In genomic region chr7:56946398-56946797, GRCm38 (mm10) we compare ENCODE assay signal across 9 mouse cellular contexts.
DNase-seq lines count a peak whose midpoint lies in the region; ATAC-seq and TF ChIP-seq lines count a peak whose summit lies in the region.
"Had no signal": no experiment of that assay in that cellular context is flagged by ENCODE, and none has a peak within 500 bp of the region (broad histone marks: within the 10 kb centered on the region; RNA-seq: fewer than 3 reads in every experiment).

No protein-coding gene starts in this region.

- H3K27me3 ChIP-seq in CH12.LX (replicated peaks), result no peaks in the 10 kb centered on the region
- no peaks in the 10 kb centered on the region for H3K27me3 ChIP-seq in embryonic facial prominence, embryonic 14.5 days (replicated peaks; ENCODE audit: control insufficient read depth, insufficient read depth, low read length)
- H3K27me3 ChIP-seq in thymus, adult 2 months (ENCODE audit: control insufficient read depth, insufficient read depth, low read length), result no peaks in the 10 kb centered on the region
- H3K27me3 ChIP-seq: heart, embryonic 15.5 days had no signal

- H3K36me3 ChIP-seq in CH12.LX (replicated peaks in 1 of 2; ENCODE audit: control insufficient read depth in 1 of 2, insufficient read depth in 1 of 2, low read length in 1 of 2), result no peaks in the 10 kb centered on the region
- no peaks in the 10 kb centered on the region for H3K36me3 ChIP-seq in embryonic facial prominence, embryonic 14.5 days (ENCODE audit: control insufficient read depth, insufficient read depth, low read length)
- H3K36me3 ChIP-seq in thymus, adult 2 months (ENCODE audit: control insufficient read depth, insufficient read depth, low read length), result no peaks in the 10 kb centered on the region
- H3K36me3 ChIP-seq: heart, embryonic 15.5 days had no signal

- H3K4me1 ChIP-seq in CH12.LX (ENCODE audit: control insufficient read depth in 1 of 2, insufficient read depth in 2 of 2), result no peaks in the 10 kb centered on the region
- no peaks in the 10 kb centered on the region for H3K4me1 ChIP-seq in embryonic facial prominence, embryonic 14.5 days (ENCODE audit: control insufficient read depth, insufficient read depth, low read length)
- H3K4me1 ChIP-seq in thymus, adult 2 months (replicated peaks; ENCODE audit: control insufficient read depth, insufficient read depth, low read length), result no peaks in the 10 kb centered on the region
- H3K4me1 ChIP-seq: heart, embryonic 15.5 days had no signal

- TF ChIP-seq EP300 in CH12.LX (IDR thresholded peaks at IDR 0.05; ENCODE audit: low read length), result no peak

- peak in 1 of 2 experiments; percentile 10; a peak in 1 of 4 replicates for TF ChIP-seq CTCF in CH12.LX (conservative IDR thresholded peaks at IDR 0.05 in 1 of 2, IDR thresholded peaks at IDR 0.05 in 1 of 2; ENCODE audit: low read depth in 2 of 2, low read length in 2 of 2)
- TF ChIP-seq CTCF in thymus, adult 2 months (IDR thresholded peaks at IDR 0.05; ENCODE audit: borderline replicate concordance, control insufficient read depth, extremely low read depth, insufficient read depth, low read length, poor library complexity), result no peak

- peak; percentile 8 for DNase-seq in adrenal gland, postnatal 14 days
- DNase-seq in adrenal gland, postnatal 4 days (ENCODE audit: low spot score in 2 of 2), result no peak
- peak; percentile 4 to 47 for DNase-seq in layer of hippocampus, postnatal 14 days (ENCODE audit: low spot score in 2 of 2)
- no peak for DNase-seq in layer of hippocampus, postnatal 36 days
- DNase-seq in CH12.LX (ENCODE audit: extremely low read depth), result no peak
- peak; percentile 45 for DNase-seq in embryonic facial prominence, embryonic 14.5 days (ENCODE audit: low spot score)
- DNase-seq in right cerebral cortex, postnatal 36 days (ENCODE audit: low spot score in 2 of 2), result no peak
- DNase-seq in thymus, adult 2 months, result no peak

- TF ChIP-seq RAD21 in CH12.LX (IDR thresholded peaks at IDR 0.05; ENCODE audit: low read depth, low read length), result peak; percentile 9

- no peak overlapping the region for H3K4me3 ChIP-seq in CH12.LX (replicated peaks in 1 of 3; ENCODE audit: low read depth in 2 of 3, low read length in 2 of 3, poor library complexity in 1 of 3)
- no peak overlapping the region for H3K4me3 ChIP-seq in embryonic facial prominence, embryonic 14.5 days (ENCODE audit: low read depth, low read length)
- no peak overlapping the region for H3K4me3 ChIP-seq in thymus, adult 2 months (ENCODE audit: control insufficient read depth, insufficient read depth, low read length)
- H3K4me3 ChIP-seq: heart, embryonic 15.5 days had no signal

- dilution Hi-C loops in CH12.LX (cut with MboI; ENCODE audit: extremely low pct_ligation_motif_present, extremely low pct_unique_long_range_greater_than_20kb, low sequenced_read_pairs), result no loop called here

- in situ Hi-C loops in CH12.LX (cut with MboI; ENCODE audit: low pct_ligation_motif_present, low pct_unique_long_range_greater_than_20kb, low sequenced_read_pairs), result no loop called here

- peaks cover 10% of the 10 kb centered on the region for H3K9me3 ChIP-seq in CH12.LX (replicated peaks; ENCODE audit: low read length)
- H3K9me3 ChIP-seq in embryonic facial prominence, embryonic 14.5 days (ENCODE audit: control insufficient read depth, low read length), result no peaks in the 10 kb centered on the region
- H3K9me3 ChIP-seq: heart, embryonic 15.5 days had no signal

- no peaks in the 10 kb centered on the region for H3K79me2 ChIP-seq in CH12.LX (replicated peaks; ENCODE audit: control insufficient read depth, extremely low read depth, insufficient read depth, poor library complexity, severe bottlenecking)

- no peak overlapping the region for H3K9ac ChIP-seq in CH12.LX (ENCODE audit: insufficient read depth, low read depth)
- no peak overlapping the region for H3K9ac ChIP-seq in embryonic facial prominence, embryonic 14.5 days (ENCODE audit: low read depth, low read length)
- H3K9ac ChIP-seq: heart, embryonic 15.5 days had no signal

- no peak overlapping the region for H3K4me2 ChIP-seq in CH12.LX (ENCODE audit: insufficient read depth, low read depth, poor library complexity, severe bottlenecking)
- no peak overlapping the region for H3K4me2 ChIP-seq in embryonic facial prominence, embryonic 14.5 days (ENCODE audit: low read depth, low read length)
- H3K4me2 ChIP-seq: heart, embryonic 15.5 days had no signal

- ATAC-seq in embryonic facial prominence, embryonic 14.5 days (ENCODE audit: low read depth), result no peak

- WGBS in embryonic facial prominence, embryonic 14.5 days, result 57% methylated on average over 1 of the region's 2 CpGs
- 76% methylated on average over 2 of the region's 2 CpGs for WGBS in thymus, adult 2 months

- no peak overlapping the region for H3K27ac ChIP-seq in CH12.LX (ENCODE audit: insufficient read depth, low read depth)
- H3K27ac ChIP-seq in embryonic facial prominence, embryonic 14.5 days (replicated peaks; ENCODE audit: low read depth, low read length), result no peak overlapping the region
- H3K27ac ChIP-seq in thymus, adult 2 months (ENCODE audit: control insufficient read depth, insufficient read depth, low read length), result no peak overlapping the region
- H3K27ac ChIP-seq: heart, embryonic 15.5 days had no signal

- TF ChIP-seq POLR2A in CH12.LX (IDR thresholded peaks at IDR 0.05; ENCODE audit: low read depth, low read length), result no peak
- TF ChIP-seq POLR2A in thymus, adult 2 months (IDR thresholded peaks at IDR 0.05; ENCODE audit: control insufficient read depth, extremely low read depth, insufficient read depth, low read length, poor library complexity), result no peak

TF ChIP-seq in CH12.LX, 34 proteins besides CTCF, POLR2A, EP300 and RAD21:
- TF ChIP-seq RCOR1 (conservative IDR thresholded peaks at IDR 0.05; ENCODE audit: low read depth, low read length) (no peak), CHD2 (IDR thresholded peaks at IDR 0.05; ENCODE audit: low read length) (no peak), BHLHE40 (IDR thresholded peaks at IDR 0.05; ENCODE audit: low read depth, low read length) (no peak), HCFC1 (IDR thresholded peaks at IDR 0.05; ENCODE audit: low read depth, low read length) (no peak), CHD1 (IDR thresholded peaks at IDR 0.05; ENCODE audit: low read depth, low read length) (no peak), PAX5 (IDR thresholded peaks at IDR 0.05; ENCODE audit: low read length) (no peak), MAFK (IDR thresholded peaks at IDR 0.05; ENCODE audit: insufficient replicate concordance, low read length) (no peak), ELF1 (IDR thresholded peaks at IDR 0.05; ENCODE audit: low read depth, low read length) (no peak), IRF4 (IDR thresholded peaks at IDR 0.05; ENCODE audit: low read depth, low read length) (no peak)

Comparison
In these comparisons a context has a peak if more than half of its experiments do, and no peak if none do; other contexts are left out.
1. DNase-seq: peak in adrenal gland, postnatal 14 days (single experiment), layer of hippocampus, postnatal 14 days (2 of 2) and embryonic facial prominence, embryonic 14.5 days (single experiment); none in adrenal gland, postnatal 4 days (0 of 2), layer of hippocampus, postnatal 36 days (0 of 2), CH12.LX (single experiment), right cerebral cortex, postnatal 36 days (0 of 2) and thymus, adult 2 months (single experiment).